Mouse (Mus musculus): ENCODE results near the gene Vps13c. TPM values are rescaled to one million over a fixed set of nuclear protein-coding genes. Genes with fewer than 3 reads are reported as not detected.

Vps13c gene
- total and polyA plus RNA-seq, 3 experiments: 3.7 to 57.6 (median 40.6) TPM

DNA sequence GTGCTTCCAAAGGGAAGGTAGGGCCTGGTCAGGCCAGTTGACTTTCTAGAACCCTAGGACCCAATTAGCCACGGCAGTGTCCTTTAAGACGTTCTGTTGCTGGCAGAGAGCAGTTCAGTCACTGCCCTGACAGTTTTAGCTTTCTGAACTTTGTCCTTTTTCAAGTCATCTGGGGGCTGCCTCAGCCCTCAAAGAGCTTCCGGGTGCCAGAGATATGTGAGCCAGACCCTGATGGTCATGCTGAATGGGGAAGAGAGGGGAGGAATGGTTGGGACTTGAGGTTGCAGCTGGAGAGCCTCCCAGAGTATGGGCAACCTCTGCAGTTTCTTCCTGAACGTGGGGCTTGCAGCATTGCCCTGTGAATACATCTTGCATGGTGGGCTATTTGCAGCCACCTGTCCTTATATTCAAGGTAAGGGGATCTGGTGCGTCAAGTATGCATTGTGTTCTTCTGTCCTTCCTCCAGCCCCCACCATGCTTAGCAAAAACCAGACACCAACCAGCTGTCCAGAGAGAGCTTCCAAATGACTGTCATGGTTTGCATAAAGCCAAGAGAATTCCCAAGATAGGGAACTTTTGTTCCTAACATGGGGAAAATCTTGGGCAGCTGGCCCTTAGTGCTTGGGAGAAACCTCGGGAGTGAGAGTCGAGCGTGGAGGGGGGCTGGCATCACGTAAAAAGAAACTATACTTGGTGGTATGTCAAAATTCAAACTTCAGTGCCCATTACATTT, 182.3 kb downstream of the Vps13c start:
- no peak for DNase-seq

DNA sequence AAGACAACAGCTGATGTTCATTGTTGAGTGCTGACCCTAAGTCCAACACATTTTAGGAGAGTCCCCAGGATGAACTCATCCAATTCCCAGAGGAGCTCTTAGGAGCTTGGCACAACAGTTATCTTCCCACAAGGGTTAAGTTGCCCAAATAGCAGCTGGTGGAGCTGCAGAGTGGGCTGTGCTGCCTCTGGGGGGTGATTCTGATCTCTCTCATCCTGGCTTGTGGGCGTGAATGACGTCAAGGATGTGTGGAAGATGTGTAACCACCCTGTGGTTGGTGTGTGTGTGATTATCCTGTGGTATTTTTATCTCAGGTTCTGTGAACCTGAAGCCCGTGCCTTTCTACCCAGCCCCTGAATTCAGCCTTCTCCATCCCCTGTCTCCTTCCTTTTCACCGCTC, 188.4 kb downstream of the Vps13c start:
- DNase-seq: no peak

DNA sequence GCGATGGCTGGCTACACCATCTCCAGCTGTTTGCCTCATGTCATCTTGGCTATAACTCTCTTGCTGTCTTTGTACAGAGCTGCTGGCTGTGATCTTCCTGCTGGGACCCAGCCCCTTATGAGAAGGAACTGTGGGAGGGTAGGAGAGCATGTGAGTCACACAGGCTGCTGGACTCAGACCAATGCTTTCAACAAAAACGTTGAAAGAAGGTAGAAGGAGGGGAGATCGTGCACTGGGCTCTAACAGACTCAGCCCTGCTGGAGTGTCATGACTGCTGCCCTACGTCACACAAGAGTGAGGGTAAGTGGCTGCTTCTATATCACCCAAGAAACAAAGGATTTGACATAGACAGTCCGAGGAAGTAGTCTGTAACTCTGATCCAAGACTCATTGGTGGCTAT, 193.6 kb downstream of the Vps13c start:
- DNase-seq: no peak

Other genes starting within 250 kb of the Vps13c start
- 1 to 10 TPM; 1.4 to 1.7 TPM for gene C2cd4b, start 81.0 kb upstream of the Vps13c start, total RNA-seq (2021)
- 2.9 and 3.3 TPM in 2 replicates for gene C2cd4b, start 81.0 kb upstream of the Vps13c start, polyA plus RNA-seq (2012; rRNA removed)
- not detected for gene C2cd4a, start 8.1 kb upstream of the Vps13c start, total RNA-seq (2021)
- gene C2cd4a, start 8.1 kb upstream of the Vps13c start, polyA plus RNA-seq (2012; rRNA removed): 2.0 and 3.2 TPM in 2 replicates